Mouse (Mus musculus) forebrain, embryonic 13.5 days (tissue): ENCODE measurements around the gene Iqsec1. TPM values are rescaled to one million over a fixed set of nuclear protein-coding genes. Genes with fewer than 3 reads are reported as not detected.

Source experiments
- ATAC-seq: fragments of 200-750 bp; cut with Nextera tagmentation; 2 replicates; pipeline ENCODE4 v1.8.0; 2017
- H3K27ac ChIP-seq: fragments of 300-500 bp; sonication (generic); 2 replicates; pipeline ENCODE4 v1.5.1; 2015; ENCODE audit warnings: inconsistent platforms, mild to moderate bottlenecking, moderate library complexity
- H3K27me3 ChIP-seq: fragments of 300-500 bp; sonication (generic); 2 replicates; pipeline ENCODE4 v1.6.1; 2015; ENCODE audit warnings: mild to moderate bottlenecking, inconsistent platforms
- H3K36me3 ChIP-seq: fragments of 300-500 bp; sonication (generic); 2 replicates; pipeline ENCODE4 v1.6.1; 2015; ENCODE audit warnings: mild to moderate bottlenecking, inconsistent platforms; ENCODE audit not compliant: poor library complexity, severe bottlenecking
- H3K4me1 ChIP-seq: fragments of 300-500 bp; sonication (generic); 2 replicates; pipeline ENCODE4 v1.6.1; 2015; ENCODE audit warnings: inconsistent platforms
- H3K4me2 ChIP-seq: fragments of 300-500 bp; sonication (generic); 2 replicates; pipeline ENCODE4 v1.6.1; 2015; ENCODE audit warnings: inconsistent platforms, mild to moderate bottlenecking, moderate library complexity
- H3K4me3 ChIP-seq: fragments of 300-500 bp; sonication (generic); 2 replicates; pipeline ENCODE4 v1.5.1; 2015; ENCODE audit warnings: mild to moderate bottlenecking, inconsistent platforms
- H3K9ac ChIP-seq: fragments of 300-500 bp; sonication (generic); 2 replicates; pipeline ENCODE4 v1.6.1; 2015; ENCODE audit warnings: mild to moderate bottlenecking, inconsistent platforms
- H3K9me3 ChIP-seq: fragments of 300-500 bp; sonication (generic); replicated peaks from 2 replicates; pipeline ENCODE4 v1.6.1; 2016; ENCODE audit warnings: inconsistent platforms
- WGBS: fragments of 180-500 bp; shearing (Covaris S2); methylation state at CpG from one replicate; pipeline ENCODE4 v1.1.7; 2015; 5-methylcytosine and 5-hydroxymethylcytosine counted together
- polyA plus RNA-seq: library from polyadenylated mRNA; unstranded; fragments of >200 nt; fragmentation: Nextera tagmentation; extraction: Ambion mirVana; gene quantifications from 2 replicates; pipeline ENCODE4 v1.2.1, GENCODE M21; 2015

Iqsec1 gene
- polyA plus RNA-seq, 1 experiment from 2014 or later = 10.0 TPM

DNA sequence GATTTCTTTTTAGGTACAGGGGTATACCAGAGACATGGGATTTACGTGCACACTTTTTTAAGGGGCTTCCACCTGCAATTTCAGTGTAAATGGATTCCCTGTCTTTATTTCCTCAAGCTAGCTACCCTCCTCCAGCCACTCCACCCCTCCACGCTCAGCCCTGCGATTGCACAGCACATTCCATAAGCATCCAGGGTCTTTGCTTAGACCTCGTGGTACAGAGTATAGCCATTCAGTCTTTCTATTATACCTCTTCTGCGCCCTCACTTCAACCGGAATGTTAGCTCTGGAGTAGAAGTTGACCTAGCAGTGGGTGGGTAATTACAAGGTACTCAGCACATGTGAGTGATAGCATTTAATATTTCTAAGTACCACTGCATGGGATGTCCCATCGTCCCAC is 13.1 kb upstream of the Iqsec1 start:
- Histone ChIP-seq H3K4me1 (peaks cover 7% of the 10 kb centered on the region), H3K4me2 (no peak overlapping the region), H3K9me3 (no peaks in the 10 kb centered on the region), H3K9ac (no peak overlapping the region), H3K4me3 (no peak overlapping the region), H3K27me3 (no peaks in the 10 kb centered on the region), H3K36me3 (no peaks in the 10 kb centered on the region), H3K27ac (no peak overlapping the region)
- 38% methylated on average over 7 of the region's 7 CpGs for WGBS
- ATAC-seq = no peak

DNA sequence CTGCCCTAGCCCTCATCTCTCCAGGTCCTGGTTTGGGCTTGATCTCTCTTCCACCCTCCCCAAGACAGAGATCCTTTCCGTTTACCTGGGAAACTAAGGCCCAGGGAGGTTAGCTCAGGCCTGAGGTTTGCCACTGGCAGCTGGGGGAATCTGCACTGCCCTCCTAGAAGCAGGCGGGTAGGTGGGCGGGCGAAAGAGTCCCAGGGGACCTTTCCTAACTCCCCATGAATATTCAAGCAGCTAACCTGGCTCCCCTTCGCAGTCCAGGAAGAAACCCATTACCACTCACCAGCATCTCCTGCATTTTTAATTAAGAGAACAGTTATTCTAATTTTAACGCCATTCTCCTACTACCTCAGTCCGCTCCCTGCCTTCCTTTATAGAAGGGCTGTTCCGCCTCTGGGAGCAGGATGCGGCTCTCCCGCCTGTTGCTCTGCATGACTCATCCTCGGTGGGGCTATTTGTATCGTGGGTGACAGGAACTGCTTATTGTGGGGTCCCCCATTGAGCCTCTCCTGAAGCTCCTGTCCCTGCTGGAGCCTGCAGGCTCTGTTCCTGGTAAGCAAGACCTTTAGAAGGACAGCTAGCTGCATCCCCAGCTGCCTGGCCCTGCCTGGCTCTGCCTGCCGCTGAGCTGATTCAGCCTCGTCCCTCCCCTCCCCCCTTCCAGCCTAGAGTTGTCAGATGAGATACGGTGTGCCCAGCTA is 12.5 kb upstream of the Iqsec1 start:
- Histone ChIP-seq H3K9me3 (no peaks in the 10 kb centered on the region), H3K9ac (no peak overlapping the region), H3K4me3 (no peak overlapping the region), H3K4me2 (peak overlapping the region; percentile 25), H3K36me3 (no peaks in the 10 kb centered on the region), H3K27me3 (no peaks in the 10 kb centered on the region), H3K4me1 (peaks cover 7% of the 10 kb centered on the region), H3K27ac (no peak overlapping the region)
- 8% methylated on average over 15 of the region's 15 CpGs for WGBS
- ATAC-seq = 0 out of 2 replicates have a peak, but pooled peaks have one; percentile 30

DNA sequence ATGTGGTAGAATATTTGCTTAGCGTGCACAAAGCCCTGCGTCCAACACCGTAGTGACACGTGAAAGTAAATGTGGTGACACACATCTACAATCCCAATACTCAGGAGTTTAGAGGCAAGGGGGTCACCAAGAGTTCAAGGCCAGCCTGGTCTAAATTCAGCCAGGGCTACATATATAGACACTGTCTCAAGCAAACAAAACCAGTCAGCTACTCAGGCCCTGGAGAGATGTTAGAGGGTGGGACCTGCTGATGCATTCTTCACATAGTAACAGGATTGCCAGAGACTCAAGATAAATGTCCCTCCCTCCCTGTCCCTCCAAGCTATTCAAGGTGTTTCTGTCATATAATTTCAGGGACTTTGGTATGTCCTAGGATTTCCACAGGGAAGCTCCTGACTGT is 10.7 kb upstream of the Iqsec1 start:
- Histone ChIP-seq H3K36me3 (no peaks in the 10 kb centered on the region), H3K27ac (no peak overlapping the region), H3K9me3 (no peaks in the 10 kb centered on the region), H3K4me3 (no peak overlapping the region), H3K4me1 (peaks cover 7% of the 10 kb centered on the region), H3K9ac (no peak overlapping the region), H3K27me3 (no peaks in the 10 kb centered on the region), H3K4me2 (no peak overlapping the region)
- 97% methylated on average over 4 of the region's 4 CpGs for WGBS
- ATAC-seq = no peak

DNA sequence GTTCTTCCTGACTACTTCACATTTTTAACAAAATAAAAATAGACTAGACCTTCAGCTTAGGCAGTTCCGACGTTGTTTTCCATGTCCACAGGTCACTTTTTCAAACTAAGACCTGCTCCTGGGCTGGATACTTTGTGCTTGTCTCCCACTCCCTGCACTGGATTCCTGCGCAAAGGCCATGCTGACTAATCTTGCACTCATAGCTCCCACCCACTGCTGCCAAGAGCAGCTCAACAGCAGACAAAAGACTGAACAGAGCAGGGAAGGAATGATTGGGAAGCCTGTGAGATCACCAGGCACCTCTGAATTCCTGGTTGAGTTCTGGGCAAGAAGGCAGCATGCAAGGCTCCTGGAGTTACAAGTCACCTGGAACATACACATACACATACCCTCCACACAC is 8.5 kb upstream of the Iqsec1 start:
- Histone ChIP-seq H3K9ac (no peak overlapping the region), H3K9me3 (no peaks in the 10 kb centered on the region; the same call in 1 of the 2 replicates), H3K4me3 (no peak overlapping the region), H3K27ac (no peak overlapping the region), H3K36me3 (no peaks in the 10 kb centered on the region), H3K4me1 (peaks cover 7% of the 10 kb centered on the region), H3K4me2 (no peak overlapping the region), H3K27me3 (no peaks in the 10 kb centered on the region)
- ATAC-seq = no peak
- WGBS = 93% methylated on average over 3 of the region's 3 CpGs

DNA sequence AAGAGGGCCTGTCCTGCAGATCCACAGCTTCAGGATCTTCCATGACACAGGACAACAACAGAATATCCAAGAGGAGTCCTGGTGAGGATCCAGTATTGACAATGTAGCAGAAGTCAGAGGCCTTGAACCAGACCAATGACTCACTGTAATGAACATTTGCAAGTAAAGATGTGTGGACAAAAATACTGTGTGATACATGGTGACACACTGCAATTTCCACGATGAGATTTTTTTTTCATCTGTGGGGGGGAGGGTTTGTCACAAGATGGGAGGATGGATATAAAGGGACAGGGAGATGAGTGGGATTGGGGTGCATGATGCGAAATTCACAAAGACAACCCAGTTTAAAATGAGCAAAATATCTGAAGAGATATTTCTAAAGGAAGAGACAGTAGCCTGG is 7.7 kb upstream of the Iqsec1 start:
- H3K4me3 ChIP-seq = no peak overlapping the region
- no peak overlapping the region for H3K27ac ChIP-seq
- no peaks in the 10 kb centered on the region for H3K36me3 ChIP-seq
- H3K9me3 ChIP-seq = no peaks in the 10 kb centered on the region; the same call in 1 of the 2 replicates
- no peak overlapping the region for H3K9ac ChIP-seq
- WGBS = 92% methylated on average over 2 of the region's 2 CpGs
- no peak for ATAC-seq
- no peak overlapping the region for H3K4me2 ChIP-seq
- H3K4me1 ChIP-seq = peaks cover 6% of the 10 kb centered on the region
- H3K27me3 ChIP-seq = no peaks in the 10 kb centered on the region

DNA sequence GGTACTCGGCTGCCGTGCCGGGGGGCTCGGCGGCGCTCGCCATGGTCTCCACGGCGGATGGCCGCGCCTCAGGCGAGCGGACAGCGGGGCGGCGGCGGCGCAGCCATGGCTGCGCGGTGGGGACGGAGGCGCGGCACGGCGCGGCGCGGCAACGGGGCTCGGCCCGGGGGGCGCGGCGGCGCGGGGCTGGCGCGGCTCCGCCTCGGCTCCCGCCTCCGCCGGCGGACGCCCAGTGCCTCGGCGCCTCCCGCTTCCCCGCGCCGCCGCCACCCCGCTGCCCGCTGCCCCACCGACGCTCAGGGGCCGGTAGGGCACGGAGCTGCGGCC is 223 bp downstream of the Iqsec1 start:
- H3K27ac ChIP-seq = 0 out of 2 replicates have a peak overlapping the region, but pooled peaks have one; percentile 51
- peaks cover 19% of the 10 kb centered on the region for H3K27me3 ChIP-seq
- peak overlapping the region; percentile 77 for H3K9ac ChIP-seq
- peak; percentile 44 for ATAC-seq
- WGBS = 0% methylated on average over 24 of the region's 59 CpGs
- H3K9me3 ChIP-seq = peaks cover 7% of the 10 kb centered on the region
- H3K36me3 ChIP-seq = no peaks in the 10 kb centered on the region
- H3K4me3 ChIP-seq = peak overlapping the region; percentile 73
- peak overlapping the region; percentile 100 for H3K4me2 ChIP-seq
- H3K4me1 ChIP-seq = peaks cover 16% of the 10 kb centered on the region

DNA sequence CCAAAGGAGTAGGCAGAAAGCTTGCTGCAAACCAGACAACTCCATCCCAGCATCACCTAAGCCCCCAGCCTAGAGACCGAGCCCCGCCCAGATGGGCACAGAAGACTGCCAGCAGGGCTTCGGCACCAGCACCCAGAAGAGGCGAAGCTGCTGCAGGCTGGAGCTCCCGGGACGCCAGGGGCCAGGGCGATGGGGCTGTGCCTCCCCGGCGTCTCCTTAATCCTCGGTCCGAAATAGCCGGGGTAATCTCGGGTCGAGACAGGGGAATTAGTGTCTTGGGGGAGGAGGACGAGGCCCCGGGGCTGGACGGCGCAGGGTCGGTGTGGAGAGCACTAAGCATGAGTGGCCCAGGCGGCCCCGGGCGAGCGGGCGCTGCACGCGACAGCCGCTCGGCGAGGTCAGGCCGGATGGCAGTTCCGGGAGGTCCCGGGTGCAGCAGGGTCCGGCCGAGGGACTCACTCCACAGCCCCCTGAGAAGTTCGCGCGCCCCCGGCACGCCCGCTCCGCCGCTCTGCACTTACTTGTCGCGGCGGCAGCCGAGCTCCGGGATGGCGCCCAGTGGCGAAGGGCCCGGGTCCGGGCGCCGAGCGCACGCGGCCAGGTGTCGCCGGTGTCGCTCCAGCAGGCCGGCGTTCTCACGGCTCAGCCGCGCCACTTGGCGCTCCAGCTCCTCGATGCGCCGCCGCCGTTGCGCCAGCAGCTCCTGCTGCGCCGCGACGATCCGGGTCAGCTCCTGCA is 755 bp downstream of the Iqsec1 start:
- H3K4me2 ChIP-seq = peak overlapping the region; percentile 100
- peaks cover 16% of the 10 kb centered on the region for H3K4me1 ChIP-seq
- WGBS = under 1% methylated on average over 69 of the region's 76 CpGs
- peak overlapping the region; percentile 73 for H3K4me3 ChIP-seq
- peaks cover 19% of the 10 kb centered on the region for H3K27me3 ChIP-seq
- peaks cover 7% of the 10 kb centered on the region for H3K9me3 ChIP-seq
- ATAC-seq = no peak; the same call in 1 of the 2 replicates
- H3K9ac ChIP-seq = peak overlapping the region; percentile 77
- no peaks in the 10 kb centered on the region for H3K36me3 ChIP-seq
- 0 out of 2 replicates have a peak overlapping the region, but pooled peaks have one; percentile 51 for H3K27ac ChIP-seq

DNA sequence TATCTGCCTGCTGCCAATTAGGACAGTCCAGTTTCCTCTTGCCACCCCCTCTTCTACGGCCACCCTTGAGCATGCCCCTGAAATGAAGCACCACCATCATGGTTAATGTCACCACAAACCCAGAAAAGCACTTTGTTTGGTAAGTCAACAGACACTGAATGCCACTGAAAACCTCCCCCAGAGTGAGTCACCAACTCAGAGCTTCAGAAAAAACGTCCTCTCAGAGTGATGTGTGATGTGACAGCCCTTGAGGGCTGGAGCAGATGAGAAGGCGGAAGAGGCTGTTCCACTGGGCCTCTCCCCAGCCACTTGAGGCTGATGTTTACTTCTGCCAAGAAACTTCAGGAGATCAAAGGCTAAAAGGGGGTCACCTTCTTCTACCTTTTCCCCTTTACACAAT is 4.4 kb downstream of the Iqsec1 start:
- WGBS = 57% methylated on average over 3 of the region's 3 CpGs
- Histone ChIP-seq H3K36me3 (no peaks in the 10 kb centered on the region), H3K9ac (no peak overlapping the region), H3K4me1 (peaks cover 16% of the 10 kb centered on the region), H3K4me2 (no peak overlapping the region), H3K4me3 (no peak overlapping the region), H3K27me3 (peaks cover 19% of the 10 kb centered on the region), H3K27ac (no peak overlapping the region), H3K9me3 (no peaks in the 10 kb centered on the region)
- no peak for ATAC-seq

DNA sequence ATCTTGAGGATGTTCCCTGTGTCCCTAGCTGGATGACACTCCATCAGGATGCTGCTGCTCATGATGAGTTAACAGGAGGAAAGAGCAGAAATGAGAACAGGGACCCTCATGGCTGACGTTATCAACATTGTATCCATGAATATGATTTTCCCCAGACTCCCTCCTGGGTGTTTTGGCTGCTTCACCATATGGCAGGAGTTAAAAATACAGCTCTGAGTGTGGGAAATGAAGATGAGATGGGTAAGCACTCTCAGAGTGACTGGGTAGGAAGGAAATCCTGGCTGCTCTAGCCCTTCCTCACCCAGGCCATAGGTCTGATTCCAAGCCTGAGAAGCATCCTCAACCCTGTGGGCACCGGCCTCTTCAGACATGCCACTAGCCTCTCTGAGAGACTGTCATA is 14.2 kb downstream of the Iqsec1 start:
- Histone ChIP-seq H3K27me3 (no peaks in the 10 kb centered on the region), H3K36me3 (no peaks in the 10 kb centered on the region), H3K27ac (no peak overlapping the region), H3K4me1 (peaks cover 12% of the 10 kb centered on the region), H3K9me3 (no peaks in the 10 kb centered on the region), H3K4me3 (no peak overlapping the region), H3K9ac (no peak overlapping the region), H3K4me2 (no peak overlapping the region)
- 88% methylated on average over 2 of the region's 2 CpGs for WGBS
- no peak for ATAC-seq

DNA sequence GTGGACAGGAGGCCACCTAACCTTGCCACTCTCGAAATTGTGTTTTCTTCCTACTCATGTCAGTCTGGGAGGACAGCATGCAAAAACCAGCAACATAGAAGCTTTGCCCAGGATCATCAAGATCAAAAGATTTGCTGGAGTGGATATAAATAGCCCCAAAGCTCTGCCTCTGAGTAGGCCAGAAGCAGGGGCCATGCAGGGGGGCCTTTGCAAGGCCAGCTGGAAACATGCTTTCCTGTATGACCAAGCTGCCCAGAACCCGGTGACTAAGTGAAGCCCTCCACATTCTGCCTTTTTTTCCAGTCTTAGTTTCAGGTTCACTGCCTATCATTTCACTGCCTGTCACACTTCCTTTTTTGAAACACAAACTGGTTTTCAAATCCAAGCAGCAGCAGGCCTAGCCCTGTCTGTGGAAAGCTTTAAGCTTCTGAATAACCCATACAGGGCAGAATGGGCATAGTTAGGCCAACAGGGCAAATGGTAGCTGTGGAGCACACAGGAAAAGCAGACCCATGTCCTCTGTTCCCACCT is 19.1 kb downstream of the Iqsec1 start:
- ATAC-seq = no peak
- WGBS = 37% methylated on average over 2 of the region's 2 CpGs
- H3K9ac ChIP-seq = no peak overlapping the region

DNA sequence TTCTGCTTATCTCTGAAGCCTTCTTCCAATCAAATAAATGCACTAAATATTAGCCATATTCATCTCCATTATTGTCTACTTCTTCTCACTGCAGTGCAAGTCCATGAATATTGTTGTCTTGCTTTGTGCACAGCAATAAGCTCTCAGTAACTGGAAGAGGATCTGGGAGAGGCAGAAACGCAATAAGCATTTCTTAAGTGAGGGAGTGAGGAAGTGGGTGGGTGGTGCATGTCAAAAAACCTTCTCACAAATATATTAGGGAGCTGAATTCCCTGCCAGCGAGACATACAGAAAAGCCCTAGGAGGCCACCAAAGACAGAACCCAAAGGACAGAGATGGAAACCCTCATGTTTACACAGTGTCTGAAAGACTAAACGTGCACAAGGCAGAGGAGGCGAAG is 35.1 kb downstream of the Iqsec1 start:
- Histone ChIP-seq H3K9me3 (no peaks in the 10 kb centered on the region), H3K27ac (no peak overlapping the region), H3K4me1 (peaks cover 9% of the 10 kb centered on the region), H3K4me3 (no peak overlapping the region), H3K4me2 (no peak overlapping the region), H3K9ac (no peak overlapping the region), H3K27me3 (no peaks in the 10 kb centered on the region), H3K36me3 (no peaks in the 10 kb centered on the region)
- no peak for ATAC-seq
- WGBS = 83% methylated on average over 4 of the region's 4 CpGs

More for the DNA sequence above, 19.1 kb downstream of the Iqsec1 start:
- Histone ChIP-seq H3K4me1 (peaks cover 13% of the 10 kb centered on the region), H3K27me3 (no peaks in the 10 kb centered on the region), H3K4me2 (no peak overlapping the region), H3K9me3 (no peaks in the 10 kb centered on the region), H3K4me3 (no peak overlapping the region), H3K36me3 (no peaks in the 10 kb centered on the region), H3K27ac (peak overlapping the region; percentile 36; the same call in 1 of the 2 replicates)

DNA sequence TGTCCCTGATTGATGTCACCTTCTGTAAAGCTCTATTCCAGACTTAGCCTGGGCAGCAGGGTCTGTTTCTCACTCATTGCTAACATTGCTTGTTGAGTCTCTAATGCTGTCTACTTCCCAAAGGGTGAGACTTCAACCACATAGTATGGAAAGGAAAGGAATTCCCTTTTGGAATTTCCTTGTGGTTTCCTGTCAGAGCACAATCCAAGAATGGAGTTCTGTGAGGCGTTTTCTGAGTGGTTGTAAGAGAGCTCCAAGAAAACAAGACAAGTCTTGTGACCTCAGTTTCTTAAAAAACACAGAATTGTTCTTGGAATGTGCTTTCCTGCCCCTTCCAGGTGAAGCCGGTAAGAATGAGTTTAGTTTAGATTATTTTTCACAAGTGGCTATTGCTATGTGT is 37.5 kb downstream of the Iqsec1 start:
- Histone ChIP-seq H3K9ac (no peak overlapping the region), H3K4me2 (no peak overlapping the region), H3K4me3 (no peak overlapping the region), H3K9me3 (no peaks in the 10 kb centered on the region), H3K27me3 (no peaks in the 10 kb centered on the region), H3K36me3 (no peaks in the 10 kb centered on the region), H3K27ac (no peak overlapping the region), H3K4me1 (peaks cover 18% of the 10 kb centered on the region)
- 92% methylated on average over 2 of the region's 2 CpGs for WGBS
- no peak for ATAC-seq
